Mouse (Mus musculus) kidney, embryonic 15.5 days (tissue): ENCODE measurements at regions not wholly inside any gene's neighbourhood (a gene's known extent, or its start where the extent isn't known, plus 50 kb on each side); places are given as distances from the start of the nearest gene placed in this dataset.
A peak's percentile ranks its signal among the peaks of the same experiment; 100 is the strongest.

Experiments used
- ATAC-seq: fragments of 200-750 bp; cut with Nextera tagmentation; replicated peaks from 2 replicates; pipeline ENCODE4 v1.8.0; 2017; ENCODE audit warnings: moderate TSS enrichment; ENCODE audit not compliant: low FRiP score
- H3K27ac ChIP-seq: fragments of 300-500 bp; sonication (generic); 2 replicates; pipeline ENCODE4 v1.5.1; 2015; ENCODE audit warnings: mild to moderate bottlenecking, inconsistent platforms
- H3K27me3 ChIP-seq: fragments of 300-500 bp; sonication (generic); 2 replicates; pipeline ENCODE4 v1.6.1; 2015; ENCODE audit warnings: inconsistent platforms
- H3K36me3 ChIP-seq: fragments of 300-500 bp; sonication (generic); 2 replicates; pipeline ENCODE4 v1.6.1; 2015; ENCODE audit warnings: inconsistent platforms
- H3K4me1 ChIP-seq: fragments of 300-500 bp; sonication (generic); 2 replicates; pipeline ENCODE4 v1.6.1; 2015; ENCODE audit warnings: inconsistent platforms
- H3K4me2 ChIP-seq: fragments of 300-500 bp; sonication (generic); 2 replicates; pipeline ENCODE4 v1.6.1; 2015; ENCODE audit warnings: moderate library complexity, mild to moderate bottlenecking, inconsistent platforms
- H3K4me3 ChIP-seq: fragments of 300-500 bp; sonication (generic); replicated peaks from 2 replicates; pipeline ENCODE4 v1.5.1; 2015; ENCODE audit warnings: mild to moderate bottlenecking, inconsistent platforms
- H3K9ac ChIP-seq: fragments of 300-500 bp; sonication (generic); 2 replicates; pipeline ENCODE4 v1.6.1; 2015; ENCODE audit warnings: mild to moderate bottlenecking, inconsistent platforms
- H3K9me3 ChIP-seq: fragments of 300-500 bp; sonication (generic); replicated peaks from 2 replicates; pipeline ENCODE4 v1.6.1; 2016; ENCODE audit warnings: inconsistent platforms
- whole genome bisulfite sequencing: fragments of 180-500 bp; shearing (Covaris S2); methylation state at CpG from one replicate; pipeline ENCODE4 v1.1.7; 2015; ENCODE audit warnings: mixed read lengths; 5-methylcytosine and 5-hydroxymethylcytosine counted together

DNA sequence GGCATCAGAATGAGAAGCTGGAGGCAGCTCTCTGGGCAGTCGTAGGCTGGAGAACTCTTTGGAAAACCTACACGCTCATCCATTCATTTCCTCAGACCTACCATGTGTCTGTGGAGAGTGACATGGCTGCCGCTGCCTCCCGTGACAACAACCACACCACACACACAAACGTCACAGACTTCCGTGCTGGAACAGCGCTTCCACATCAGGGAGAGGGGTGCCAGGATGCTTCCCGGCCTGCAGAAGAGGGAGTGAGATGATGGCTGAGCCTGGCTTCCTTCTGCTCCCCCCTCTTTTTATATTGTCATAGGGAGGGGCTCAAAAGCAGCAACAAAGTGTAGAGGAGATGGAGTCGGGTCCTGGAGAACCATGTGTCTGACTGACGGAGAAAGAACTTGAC is 73.5 kb upstream of the Ptpn1 start:
- no peak overlapping the region for H3K4me3 ChIP-seq
- no peak overlapping the region for H3K4me2 ChIP-seq
- H3K4me1 ChIP-seq, result peaks cover 48% of the 10 kb centered on the region
- no peak for ATAC-seq
- WGBS, result 54% methylated on average over 10 of the region's 10 CpGs
- no peaks in the 10 kb centered on the region for H3K27me3 ChIP-seq
- H3K9ac ChIP-seq, result no peak overlapping the region
- no peak overlapping the region for H3K27ac ChIP-seq
- no peaks in the 10 kb centered on the region for H3K36me3 ChIP-seq
- no peaks in the 10 kb centered on the region for H3K9me3 ChIP-seq

- no peak overlapping the region for H3K27ac ChIP-seq
- H3K4me1 ChIP-seq, result peaks cover 50% of the 10 kb centered on the region
- ATAC-seq, result no peak
- no peaks in the 10 kb centered on the region for H3K27me3 ChIP-seq
- no peaks in the 10 kb centered on the region for H3K36me3 ChIP-seq
- H3K4me2 ChIP-seq, result no peak overlapping the region
- H3K9ac ChIP-seq, result no peak overlapping the region
- 49% methylated on average over 8 of the region's 8 CpGs for WGBS
- H3K4me3 ChIP-seq, result no peak overlapping the region
- no peaks in the 10 kb centered on the region for H3K9me3 ChIP-seq
Measured at GRCm38 (mm10) chr2:167857911-167858310, 73.9 kb upstream of the Ptpn1 start.

DNA sequence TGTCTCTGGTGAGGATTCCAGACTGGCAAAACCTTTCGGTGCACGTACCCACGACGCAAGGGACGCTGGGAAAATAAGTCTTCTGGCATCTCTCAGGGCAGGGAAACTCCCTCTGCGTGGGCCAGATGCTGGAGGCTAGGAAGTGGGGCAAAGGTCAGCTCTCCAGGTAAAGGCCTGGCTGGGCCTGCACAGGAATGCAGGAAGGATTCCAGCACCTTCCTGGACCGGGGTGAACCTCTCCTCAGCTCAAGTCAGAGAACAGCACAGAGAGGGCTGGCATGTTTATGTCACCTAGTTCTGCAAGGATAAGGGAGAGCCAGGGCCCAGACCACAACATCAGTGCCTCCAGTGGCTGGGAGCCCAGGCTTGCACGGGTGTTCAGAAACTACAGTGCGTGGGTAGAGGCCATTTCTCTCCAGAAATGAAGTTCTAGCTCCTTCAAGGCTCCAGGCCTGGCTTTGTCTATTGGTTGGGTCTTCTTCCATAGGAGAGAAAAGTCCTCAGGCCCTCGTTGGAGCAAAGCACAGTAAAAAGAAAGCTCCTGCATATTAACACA is 74.9 kb upstream of the Ptpn1 start:
- Histone ChIP-seq H3K9ac (no peak overlapping the region), H3K4me3 (no peak overlapping the region), H3K9me3 (no peaks in the 10 kb centered on the region), H3K4me2 (no peak overlapping the region), H3K27me3 (no peaks in the 10 kb centered on the region), H3K4me1 (peaks cover 59% of the 10 kb centered on the region), H3K27ac (no peak overlapping the region), H3K36me3 (no peaks in the 10 kb centered on the region)
- WGBS, result 70% methylated on average over 10 of the region's 10 CpGs
- ATAC-seq, result no peak

GRCm38 (mm10) chr2:167856020-167856419 is 75.8 kb upstream of the Ptpn1 start:
- no peaks in the 10 kb centered on the region for H3K9me3 ChIP-seq
- no peak overlapping the region for H3K4me2 ChIP-seq
- WGBS, result 44% methylated on average over 3 of the region's 3 CpGs
- ATAC-seq, result no peak
- H3K9ac ChIP-seq, result no peak overlapping the region
- no peaks in the 10 kb centered on the region for H3K36me3 ChIP-seq
- no peaks in the 10 kb centered on the region for H3K27me3 ChIP-seq
- peaks cover 67% of the 10 kb centered on the region for H3K4me1 ChIP-seq
- H3K27ac ChIP-seq, result no peak overlapping the region
- no peak overlapping the region for H3K4me3 ChIP-seq

DNA sequence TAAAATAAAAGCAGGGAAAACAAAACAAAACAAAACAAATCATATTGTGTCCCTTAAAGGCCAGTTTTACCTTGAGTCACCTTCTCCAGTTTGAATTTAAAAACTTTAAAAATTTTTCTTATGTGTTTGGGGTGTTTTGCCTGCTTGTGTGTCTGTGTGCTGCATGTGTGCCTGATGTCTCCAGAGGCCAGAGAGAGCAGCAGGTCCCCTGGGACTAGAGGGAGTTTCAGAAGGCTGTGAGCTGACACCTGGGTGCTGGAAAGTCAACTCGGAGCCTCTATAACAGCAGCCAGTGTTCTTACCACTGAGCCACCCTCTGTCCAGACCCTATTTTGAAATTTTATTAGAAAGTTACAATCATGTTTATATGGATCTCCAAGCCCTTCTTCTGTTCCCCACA is 77.8 kb upstream of the Ptpn1 start:
- Histone ChIP-seq H3K4me1 (peaks cover 71% of the 10 kb centered on the region), H3K4me3 (no peak overlapping the region), H3K4me2 (no peak overlapping the region), H3K27me3 (no peaks in the 10 kb centered on the region), H3K27ac (no peak overlapping the region), H3K9me3 (no peaks in the 10 kb centered on the region), H3K9ac (no peak overlapping the region), H3K36me3 (no peaks in the 10 kb centered on the region)
- 81% methylated on average over 1 of the region's 1 CpGs for WGBS
- no peak for ATAC-seq

DNA sequence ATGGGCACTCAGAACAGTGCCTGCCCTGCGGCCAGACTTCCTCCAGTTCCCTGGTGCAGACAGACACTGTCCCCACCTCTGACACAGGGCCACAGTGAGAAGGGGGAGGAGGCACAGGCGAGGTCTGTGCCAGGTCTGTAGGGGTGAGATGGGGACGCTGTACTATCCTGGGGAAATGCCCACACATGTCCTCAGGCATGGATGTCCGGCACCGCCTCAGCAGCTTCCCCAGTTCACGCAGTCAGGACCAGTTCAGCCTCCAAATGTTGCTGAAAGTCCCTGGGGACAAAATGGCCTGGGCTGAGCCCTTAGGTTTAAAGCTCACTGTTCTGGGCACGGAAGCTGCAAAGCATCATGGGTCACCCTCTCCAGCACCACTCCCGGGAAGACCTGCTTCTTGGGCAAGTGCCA is 78.4 kb upstream of the Ptpn1 start:
- H3K4me3 ChIP-seq, result no peak overlapping the region
- peaks cover 69% of the 10 kb centered on the region for H3K4me1 ChIP-seq
- H3K27me3 ChIP-seq, result no peaks in the 10 kb centered on the region
- ATAC-seq, result no peak
- H3K27ac ChIP-seq, result no peak overlapping the region
- no peak overlapping the region for H3K9ac ChIP-seq
- H3K9me3 ChIP-seq, result no peaks in the 10 kb centered on the region
- H3K4me2 ChIP-seq, result no peak overlapping the region
- 55% methylated on average over 8 of the region's 8 CpGs for WGBS
- H3K36me3 ChIP-seq, result no peaks in the 10 kb centered on the region

DNA sequence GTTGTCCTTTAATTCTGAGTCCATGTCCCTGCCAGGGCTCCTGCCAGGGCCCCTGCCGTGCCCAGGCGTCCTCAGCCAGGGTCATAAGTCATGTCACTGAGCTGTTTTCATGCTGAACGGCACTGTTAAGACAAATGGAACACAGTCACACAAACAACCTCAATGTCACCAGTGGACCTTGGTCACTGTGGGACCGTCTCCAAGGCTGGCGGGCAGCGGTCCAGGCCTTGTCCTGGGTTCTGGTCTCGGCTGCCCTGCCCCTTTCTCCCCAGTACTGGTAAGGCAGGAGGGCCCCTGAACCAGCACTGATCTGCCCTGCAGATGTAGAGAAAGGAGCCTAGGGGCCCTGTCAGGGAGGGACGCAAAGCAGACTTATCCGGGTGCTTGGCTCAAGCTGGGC is 79.3 kb upstream of the Ptpn1 start:
- Histone ChIP-seq H3K9ac (no peak overlapping the region), H3K9me3 (no peaks in the 10 kb centered on the region), H3K4me1 (peaks cover 61% of the 10 kb centered on the region), H3K27me3 (no peaks in the 10 kb centered on the region), H3K4me3 (no peak overlapping the region), H3K36me3 (no peaks in the 10 kb centered on the region), H3K4me2 (no peak overlapping the region), H3K27ac (0 out of 2 replicates have a peak overlapping the region, but pooled peaks have one; percentile 74)
- WGBS, result 59% methylated on average over 9 of the region's 9 CpGs
- ATAC-seq, result no peak

GRCm38 (mm10) chr2:167851216-167851896 is 80.5 kb upstream of the Ptpn1 start:
- Histone ChIP-seq H3K36me3 (no peaks in the 10 kb centered on the region), H3K9me3 (no peaks in the 10 kb centered on the region), H3K9ac (no peak overlapping the region), H3K4me1 (peaks cover 49% of the 10 kb centered on the region), H3K4me3 (no peak overlapping the region), H3K27me3 (no peaks in the 10 kb centered on the region), H3K27ac (peak overlapping the region; percentile 74), H3K4me2 (peak overlapping the region; percentile 21; the same call in 1 of the 2 replicates)
- WGBS, result 14% methylated on average over 11 of the region's 11 CpGs
- peak; percentile 54 for ATAC-seq

DNA sequence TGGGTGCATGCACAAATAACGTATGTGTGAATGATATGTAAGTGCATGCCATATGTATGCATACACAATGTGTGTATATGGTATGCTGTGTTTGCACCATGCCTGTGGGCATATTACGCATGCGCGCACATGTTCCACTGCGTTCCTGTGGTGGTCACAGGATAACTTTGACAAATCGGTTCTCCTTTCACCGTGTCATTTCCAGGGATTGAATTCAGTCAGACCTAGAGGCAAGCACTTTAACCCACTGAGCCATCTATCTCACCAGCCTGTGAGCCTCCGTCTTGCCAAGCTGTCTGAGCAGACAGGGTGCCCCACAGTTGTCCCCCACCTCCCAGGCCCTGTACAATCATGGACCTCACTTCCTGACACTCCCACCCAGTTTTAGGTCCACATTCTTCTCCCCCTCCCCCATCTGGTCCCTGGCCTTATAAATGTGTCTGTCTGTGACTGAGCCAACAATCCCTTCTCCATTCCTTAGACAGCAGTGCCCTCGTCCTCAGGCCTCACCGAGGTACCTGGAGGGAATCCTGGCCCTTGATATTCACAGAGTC is 81.8 kb upstream of the Ptpn1 start:
- Histone ChIP-seq H3K27me3 (no peaks in the 10 kb centered on the region), H3K9me3 (no peaks in the 10 kb centered on the region), H3K4me3 (no peak overlapping the region), H3K4me1 (peaks cover 49% of the 10 kb centered on the region), H3K9ac (no peak overlapping the region), H3K27ac (no peak overlapping the region), H3K4me2 (no peak overlapping the region), H3K36me3 (no peaks in the 10 kb centered on the region)
- ATAC-seq, result no peak
- 60% methylated on average over 10 of the region's 10 CpGs for WGBS

GRCm38 (mm10) chr2:167848468-167849440 is 83.1 kb upstream of the Ptpn1 start:
- Histone ChIP-seq H3K27ac (no peak overlapping the region), H3K9ac (no peak overlapping the region), H3K9me3 (no peaks in the 10 kb centered on the region), H3K4me2 (no peak overlapping the region), H3K4me3 (no peak overlapping the region), H3K4me1 (peaks cover 57% of the 10 kb centered on the region), H3K27me3 (no peaks in the 10 kb centered on the region), H3K36me3 (no peaks in the 10 kb centered on the region)
- no peak for ATAC-seq
- WGBS, result 69% methylated on average over 7 of the region's 7 CpGs

- 80% methylated on average over 12 of the region's 12 CpGs for WGBS
- no peaks in the 10 kb centered on the region for H3K36me3 ChIP-seq
- no peaks in the 10 kb centered on the region for H3K9me3 ChIP-seq
- no peak overlapping the region for H3K27ac ChIP-seq
- ATAC-seq, result no peak
- H3K27me3 ChIP-seq, result no peaks in the 10 kb centered on the region
- H3K4me2 ChIP-seq, result no peak overlapping the region
- no peak overlapping the region for H3K4me3 ChIP-seq
- H3K9ac ChIP-seq, result no peak overlapping the region
- peaks cover 56% of the 10 kb centered on the region for H3K4me1 ChIP-seq
Measured at GRCm38 (mm10) chr2:167847281-167848077, 84.4 kb upstream of the Ptpn1 start.
